Mouse (Mus musculus): ENCODE measurements around the gene Mff.

Mff gene

DNA sequence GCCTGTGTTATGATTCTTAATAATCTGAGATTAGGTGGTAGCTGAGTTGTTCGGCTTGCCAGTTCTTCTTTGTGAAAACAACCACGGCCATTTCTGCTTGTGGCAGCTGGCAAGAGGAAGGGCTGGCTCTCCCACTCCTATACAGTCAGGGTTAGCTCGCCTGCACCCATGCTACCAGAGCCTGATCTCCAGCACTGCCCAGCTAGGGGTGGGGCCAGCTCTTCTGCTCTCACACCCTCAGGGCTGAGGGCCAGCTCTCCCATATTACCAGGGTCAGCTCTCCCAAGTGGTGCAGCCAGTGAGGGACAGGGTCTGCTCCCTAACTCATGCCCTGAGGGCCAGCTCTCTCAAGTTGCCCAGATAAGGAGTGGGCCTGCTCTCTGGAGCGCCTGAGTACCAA is 47.7 kb downstream of the Mff start:
- peak; percentile 80 for DNase-seq

DNA sequence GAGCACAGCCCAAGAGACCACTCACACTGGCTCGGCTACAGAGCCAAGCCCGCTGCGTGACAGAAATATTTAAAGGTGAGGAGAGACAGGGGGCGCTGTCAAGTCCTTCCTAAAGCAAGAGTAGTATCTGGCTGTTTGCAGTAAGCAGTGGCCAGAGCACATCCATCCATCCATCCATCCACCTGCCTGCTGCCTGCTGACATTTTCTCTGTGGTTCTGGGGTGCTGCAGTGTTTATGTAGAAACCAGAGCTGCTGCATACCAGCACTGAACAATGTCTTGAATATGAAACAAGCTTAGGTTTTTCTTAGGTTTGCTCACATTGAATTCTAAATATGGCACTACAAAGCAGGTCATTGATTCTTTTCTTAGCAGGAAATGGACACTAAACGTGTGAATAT is 48.5 kb downstream of the Mff start:
- peak; percentile 68 for DNase-seq

DNA sequence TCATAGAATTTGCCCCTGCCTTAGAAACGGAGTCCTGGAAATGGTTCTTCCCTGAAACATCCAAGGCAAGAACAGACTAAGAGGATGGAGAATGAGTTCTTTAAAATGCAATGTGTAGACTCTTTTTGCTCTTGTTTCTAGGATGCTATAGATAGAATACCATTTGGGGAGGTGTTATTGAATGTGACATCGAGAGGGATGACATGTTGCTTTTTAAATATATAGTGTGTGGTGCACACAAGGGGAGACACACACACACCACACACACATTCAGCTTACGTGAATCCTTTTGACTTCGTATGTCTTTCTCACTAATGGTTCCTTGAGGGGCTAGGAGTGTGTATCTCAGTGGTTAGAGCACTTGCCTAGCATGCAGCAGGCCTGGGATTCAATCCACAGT is 50.6 kb downstream of the Mff start:
- DNase-seq, result no peak

DNA sequence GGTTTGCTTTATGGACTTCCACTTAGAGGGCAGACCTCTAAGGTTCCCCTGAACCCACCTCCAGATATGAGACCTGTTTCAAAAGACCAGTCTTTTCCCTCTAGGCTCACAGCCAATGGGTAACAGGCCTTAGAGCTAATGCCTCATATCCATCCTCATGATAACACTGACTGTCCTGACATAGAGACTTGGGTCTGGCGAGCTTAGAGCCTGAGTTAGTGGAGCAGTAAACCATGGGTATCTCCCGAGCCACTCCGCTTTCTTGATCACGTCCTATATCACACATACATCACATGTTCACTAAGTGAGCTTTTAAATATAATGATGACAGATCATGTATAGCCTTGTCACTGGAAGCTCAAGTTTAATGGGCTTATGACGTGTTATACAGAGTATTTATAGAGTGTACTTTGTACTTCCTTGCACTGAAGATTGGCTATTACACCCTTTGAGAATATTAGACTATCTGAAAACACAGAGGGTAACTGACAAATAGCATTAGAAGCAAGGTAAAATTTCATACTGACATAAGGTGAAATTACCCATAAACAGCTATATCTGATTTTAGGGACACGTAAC is 54.8 kb downstream of the Mff start:
- no peak for DNase-seq

DNA sequence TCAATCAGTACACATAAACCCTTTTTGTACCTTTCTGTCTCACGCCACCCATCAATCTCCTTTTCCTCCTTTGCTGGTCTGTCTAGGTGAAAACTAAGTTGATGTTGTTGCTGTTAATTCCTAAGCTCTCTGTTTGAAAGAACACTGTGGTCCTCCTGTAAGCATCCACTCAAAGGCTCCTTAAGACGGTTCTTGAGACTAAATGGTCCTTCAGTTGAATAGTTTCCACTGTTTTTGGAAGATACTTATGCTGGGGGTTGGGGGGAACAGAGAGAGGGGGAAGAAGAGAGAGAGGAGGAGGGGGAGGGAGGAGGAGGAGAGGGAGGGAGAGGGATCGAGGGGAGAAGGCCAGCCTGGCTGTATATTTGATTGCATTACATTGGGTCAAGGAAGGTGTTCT is 58.9 kb downstream of the Mff start:
- no peak for DNase-seq

DNA sequence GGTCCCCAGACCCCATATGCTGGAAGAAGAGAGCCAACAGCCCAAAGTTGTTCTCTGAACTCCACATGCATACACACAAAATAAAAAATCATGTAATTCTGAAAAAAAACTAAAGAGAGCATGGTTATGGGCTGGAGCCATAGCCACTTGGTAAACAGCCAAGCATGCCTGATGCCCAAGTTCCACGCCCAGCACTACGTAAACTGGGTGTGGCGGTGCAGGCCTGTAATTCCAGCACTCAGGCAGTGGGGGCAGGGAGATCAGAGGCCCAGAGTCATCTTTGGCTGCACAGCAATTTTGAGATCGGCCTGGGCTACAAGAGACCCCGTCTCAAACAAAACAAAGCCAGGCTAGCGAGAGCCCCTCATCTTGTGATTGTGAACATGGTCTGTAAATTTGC is 60.9 kb downstream of the Mff start:
- DNase-seq, result no peak

DNA sequence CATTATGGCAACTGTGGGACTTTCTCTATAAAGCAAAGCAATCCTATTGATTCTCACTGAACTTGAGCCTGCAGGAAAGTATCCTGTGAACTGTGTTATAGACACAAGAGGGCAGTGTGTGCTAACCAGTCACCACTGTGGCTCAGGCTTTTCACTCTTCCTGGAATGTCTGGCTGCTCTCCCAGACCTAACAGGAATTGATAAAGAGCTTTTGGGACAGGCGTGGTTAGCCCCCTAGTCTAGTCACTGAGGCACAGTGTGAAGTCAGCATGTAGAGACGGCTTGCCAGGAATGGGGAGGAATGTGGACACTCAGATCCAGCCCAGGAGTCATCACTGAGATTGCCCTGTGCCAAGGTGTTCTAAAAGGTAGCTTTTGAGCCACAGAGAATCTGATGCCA is 62.7 kb downstream of the Mff start:
- peak; percentile 98 for DNase-seq

DNA sequence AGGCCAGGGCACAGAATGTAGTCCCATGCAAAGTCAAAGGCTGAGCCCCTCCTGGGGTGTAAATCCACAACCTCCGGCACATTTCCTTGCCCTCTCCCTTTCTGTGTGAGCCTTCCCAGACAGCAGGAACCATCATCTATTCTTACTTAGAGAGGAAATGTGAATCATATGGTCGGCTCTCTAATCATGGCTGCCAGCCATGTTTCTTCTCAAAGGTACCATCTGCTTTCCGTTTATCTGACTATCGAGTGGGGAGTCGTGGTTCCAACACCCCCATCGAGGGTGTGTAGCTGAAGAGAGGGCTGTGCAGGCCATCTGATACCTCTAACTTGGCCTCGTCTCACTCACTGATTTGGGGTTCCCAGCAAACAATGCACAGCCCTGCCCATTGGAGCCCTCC is 63.4 kb downstream of the Mff start:
- no peak for DNase-seq

DNA sequence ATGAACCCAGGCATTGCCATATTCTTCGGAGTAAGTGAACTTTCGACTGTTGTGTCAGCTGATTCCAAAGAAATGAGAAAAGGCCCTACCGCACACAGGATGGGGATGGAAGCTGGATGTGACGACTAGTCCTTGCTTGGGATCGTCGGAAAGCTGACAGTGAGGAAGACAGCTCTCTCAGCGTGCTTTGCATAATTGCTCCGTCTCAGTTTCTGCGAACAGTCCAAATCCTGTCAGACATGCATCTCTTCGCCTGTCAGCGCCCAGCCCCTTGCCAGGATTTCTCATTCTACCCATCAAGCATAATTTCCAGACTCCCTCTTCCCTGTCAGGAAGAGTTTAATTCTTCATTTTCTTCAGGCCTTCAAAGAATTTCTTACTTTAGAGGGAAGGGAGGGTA is 66.4 kb downstream of the Mff start:
- no peak for DNase-seq

DNA sequence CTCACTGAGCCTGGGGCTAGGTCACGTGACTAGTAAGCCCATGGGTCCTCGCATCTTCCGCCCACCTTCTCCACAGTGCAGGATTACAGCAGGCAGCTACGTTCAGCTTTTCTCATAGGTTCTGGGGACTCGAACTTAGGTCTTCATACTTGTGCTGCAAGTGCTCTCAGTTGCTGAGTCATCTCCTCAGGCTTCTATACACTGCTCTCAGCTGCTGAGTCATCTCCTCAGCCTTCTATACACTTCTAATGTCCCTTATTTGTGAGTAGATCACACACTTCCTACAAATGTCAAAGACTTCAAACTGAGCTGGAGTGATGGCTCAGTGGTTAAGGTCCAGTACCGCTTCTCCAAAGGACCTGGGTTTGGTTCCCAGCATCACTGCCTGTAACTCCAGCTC is 67.5 kb downstream of the Mff start:
- DNase-seq, result no peak

DNA sequence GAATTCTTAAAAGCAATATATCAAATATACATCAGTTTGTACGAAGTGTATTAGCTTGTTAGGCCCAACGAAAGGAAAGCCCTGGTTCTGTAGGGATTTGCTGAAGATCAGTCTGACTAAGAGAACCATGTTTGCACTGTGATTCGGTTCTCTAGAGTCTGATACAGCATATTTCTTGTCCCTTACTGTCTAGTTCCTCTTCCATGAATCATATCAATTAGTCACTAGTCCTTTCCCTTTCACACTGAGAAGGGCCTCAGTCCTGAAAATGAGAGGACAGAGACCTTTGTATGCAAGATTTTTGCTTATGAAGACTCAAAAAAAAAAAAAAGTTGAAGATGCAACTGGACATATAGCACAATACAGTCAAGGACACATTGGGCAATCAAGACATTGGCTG is 68.4 kb downstream of the Mff start:
- DNase-seq, result no peak

DNA sequence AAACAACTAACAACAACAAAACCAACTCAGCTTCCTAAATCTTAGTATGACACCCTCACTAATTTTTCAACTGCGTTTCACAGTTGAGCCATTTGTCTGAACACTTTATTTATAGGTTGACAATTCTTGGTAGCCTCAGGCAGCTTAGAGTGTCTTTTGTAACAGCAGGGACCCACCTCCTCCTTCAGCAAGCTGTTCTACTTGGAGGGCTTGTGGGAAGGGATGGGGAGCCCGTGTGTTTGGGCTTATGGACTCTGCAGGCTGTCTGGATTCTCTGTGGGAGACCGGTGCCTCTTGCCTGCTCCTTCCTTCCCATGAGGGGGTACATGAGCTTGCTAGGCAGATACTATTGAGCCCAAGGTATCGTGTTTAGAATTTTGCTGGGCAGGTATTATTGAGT is 69.3 kb downstream of the Mff start:
- DNase-seq, result no peak

DNA sequence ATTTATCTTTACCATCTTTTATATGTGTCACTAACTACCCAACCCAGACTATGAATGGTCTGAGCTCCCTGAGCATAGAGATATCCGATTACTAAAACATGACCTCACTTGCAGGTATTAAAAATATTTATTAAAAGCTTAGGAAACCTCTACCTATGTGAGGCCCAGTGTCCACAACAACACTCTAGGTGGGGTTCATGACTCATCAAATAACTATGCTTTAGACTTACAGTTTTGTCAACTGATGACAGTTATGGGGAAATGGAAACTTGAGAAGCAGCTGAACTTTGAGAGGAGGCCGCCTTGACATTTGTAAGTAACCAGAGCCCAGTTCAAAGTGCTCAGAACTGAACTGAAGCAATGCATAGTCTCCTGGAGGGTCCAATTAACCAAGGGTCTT is 70.5 kb downstream of the Mff start:
- DNase-seq, result no peak

DNA sequence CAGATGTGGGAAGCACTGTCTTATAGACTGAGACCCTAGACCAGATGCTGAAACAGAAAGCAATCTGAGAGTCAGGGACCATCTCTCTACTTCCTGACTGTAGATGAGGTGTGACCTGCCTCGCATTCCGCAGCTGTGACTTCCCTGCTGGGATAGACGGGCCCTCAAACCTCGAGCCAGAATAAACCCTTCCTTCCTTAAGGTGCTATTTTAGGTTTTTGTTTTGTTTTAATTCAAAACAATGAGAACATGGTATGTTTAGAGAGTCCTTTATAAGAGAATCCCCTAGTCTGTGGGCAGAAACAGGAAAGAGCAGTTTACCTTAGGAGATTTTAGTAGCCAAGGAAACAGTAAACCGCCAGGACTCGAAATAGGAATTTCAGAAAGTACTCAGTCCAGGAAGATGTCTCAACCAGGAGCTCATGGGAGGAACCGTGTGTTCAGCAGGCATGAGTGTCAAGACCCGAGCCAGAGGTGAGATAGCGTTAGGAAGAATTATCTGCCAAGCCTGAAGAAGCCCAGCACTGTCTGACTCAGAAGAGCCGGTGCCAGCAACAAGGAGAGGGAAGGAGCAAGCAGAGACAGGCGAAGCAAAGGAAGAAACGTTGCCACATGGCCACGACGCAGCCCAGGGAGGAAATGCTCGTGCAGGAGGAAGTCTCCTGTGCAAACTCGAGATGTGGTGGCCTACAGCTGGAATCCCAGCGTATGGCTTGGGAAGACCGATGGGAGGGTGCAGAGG is 71.2 kb downstream of the Mff start:
- no peak for DNase-seq

DNA sequence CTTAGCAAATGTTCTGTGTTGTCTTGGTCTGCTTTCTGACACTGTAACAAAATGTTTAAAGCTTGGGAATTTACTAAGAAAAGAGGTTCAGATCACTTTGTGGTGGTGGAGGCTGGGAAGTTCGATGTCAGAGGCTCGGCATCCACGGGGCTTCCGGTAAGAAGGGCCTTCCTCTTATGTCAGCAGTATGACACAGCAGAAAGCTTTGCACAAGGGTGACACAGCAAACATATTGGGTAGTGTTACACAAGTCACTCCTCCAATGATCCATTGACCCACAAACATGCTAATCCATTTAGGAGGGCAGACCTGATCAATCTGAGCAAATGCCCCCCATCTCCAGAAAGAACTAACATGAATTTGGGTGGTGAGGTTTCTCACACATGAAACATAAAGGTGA is 72.4 kb downstream of the Mff start:
- DNase-seq, result no peak

DNA sequence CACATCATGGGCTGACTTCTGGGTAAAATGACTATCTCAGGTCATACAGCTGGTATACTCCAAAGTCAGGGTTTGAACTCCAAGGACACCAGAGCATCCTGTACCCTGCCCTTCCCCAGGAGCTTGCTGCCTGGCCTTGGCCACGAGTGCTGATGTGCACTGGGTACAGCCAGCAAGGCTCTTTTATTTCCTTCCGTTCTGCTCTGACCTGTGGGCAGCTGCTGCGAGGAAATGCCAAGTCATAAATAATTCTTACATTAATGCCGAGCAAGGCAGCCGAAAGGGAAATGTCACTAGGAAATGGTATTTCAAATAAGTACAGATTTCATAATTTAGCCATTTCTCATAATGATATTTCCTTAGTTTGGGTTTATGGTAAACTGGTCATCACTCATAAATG is 73.6 kb downstream of the Mff start:
- DNase-seq, result peak; percentile 94

DNA sequence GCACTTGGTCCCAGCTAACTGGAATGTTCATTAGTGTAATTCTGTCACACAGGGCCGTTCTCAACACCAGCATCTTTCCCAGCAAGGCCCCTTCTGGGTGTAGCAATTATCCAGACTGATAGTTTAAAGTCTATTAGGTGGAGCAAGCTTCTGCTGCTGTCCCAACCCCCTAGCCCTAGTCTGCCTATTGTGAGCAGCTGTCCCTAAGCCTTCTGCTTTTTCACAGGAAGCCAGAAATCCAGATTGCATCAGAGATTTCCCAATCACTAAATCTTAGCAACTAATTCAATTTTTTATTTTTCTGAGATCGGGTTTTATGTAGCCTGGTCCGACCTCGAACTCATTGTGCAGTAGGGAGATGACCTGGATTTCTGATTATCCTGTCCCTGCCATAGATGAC is 74.2 kb downstream of the Mff start:
- DNase-seq, result peak; percentile 90

DNA sequence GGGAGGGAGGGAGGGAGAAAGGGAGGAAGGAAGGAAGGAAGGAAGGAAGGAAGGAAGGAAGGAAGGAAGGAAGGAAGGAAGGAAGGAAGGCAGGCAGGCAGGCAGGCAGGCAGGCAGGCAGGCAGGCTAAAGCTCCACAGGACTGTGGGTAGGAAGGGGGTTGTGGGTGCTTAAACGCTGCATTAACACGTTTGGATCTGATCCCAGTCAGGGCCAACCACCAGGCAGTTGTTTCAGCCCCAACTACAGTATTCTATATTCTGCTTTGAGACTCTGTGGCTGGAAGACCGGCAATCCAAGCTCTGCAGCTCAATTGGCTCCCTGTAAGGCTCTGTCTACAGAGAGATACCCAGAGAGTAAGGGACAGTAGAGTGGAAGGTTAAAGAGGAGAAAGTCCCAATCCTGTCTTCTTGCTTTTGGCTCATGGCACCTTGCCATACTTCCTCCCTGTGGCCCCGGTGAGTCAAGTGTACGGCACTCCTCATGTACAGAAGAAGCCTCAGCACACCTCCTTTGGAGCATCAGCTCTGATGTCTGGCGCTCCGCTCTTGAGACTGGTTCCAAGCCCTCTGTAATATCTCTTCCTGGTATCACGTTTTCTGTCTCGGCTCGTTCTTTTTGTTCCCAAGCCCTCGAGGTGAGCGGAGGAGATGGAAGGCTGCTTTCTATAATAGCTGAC is 76.6 kb downstream of the Mff start:
- DNase-seq, result peak; percentile 84
